Mouse (Mus musculus) monocyte, adult 59 days (primary cell): ENCODE measurements around the gene Cdkl3. TPM values are rescaled to one million over a fixed set of nuclear protein-coding genes. Genes with fewer than 3 reads are reported as not detected.

Experiments used
- total RNA-seq, 2 experiments: library from RNA; stranded (reverse); gene quantifications; one replicate each; pipeline ENCODE4 v1.2.4; 2023

Cdkl3 gene
- total RNA-seq, result 1 to 10 TPM; 1.5 to 1.9 TPM

DNA sequence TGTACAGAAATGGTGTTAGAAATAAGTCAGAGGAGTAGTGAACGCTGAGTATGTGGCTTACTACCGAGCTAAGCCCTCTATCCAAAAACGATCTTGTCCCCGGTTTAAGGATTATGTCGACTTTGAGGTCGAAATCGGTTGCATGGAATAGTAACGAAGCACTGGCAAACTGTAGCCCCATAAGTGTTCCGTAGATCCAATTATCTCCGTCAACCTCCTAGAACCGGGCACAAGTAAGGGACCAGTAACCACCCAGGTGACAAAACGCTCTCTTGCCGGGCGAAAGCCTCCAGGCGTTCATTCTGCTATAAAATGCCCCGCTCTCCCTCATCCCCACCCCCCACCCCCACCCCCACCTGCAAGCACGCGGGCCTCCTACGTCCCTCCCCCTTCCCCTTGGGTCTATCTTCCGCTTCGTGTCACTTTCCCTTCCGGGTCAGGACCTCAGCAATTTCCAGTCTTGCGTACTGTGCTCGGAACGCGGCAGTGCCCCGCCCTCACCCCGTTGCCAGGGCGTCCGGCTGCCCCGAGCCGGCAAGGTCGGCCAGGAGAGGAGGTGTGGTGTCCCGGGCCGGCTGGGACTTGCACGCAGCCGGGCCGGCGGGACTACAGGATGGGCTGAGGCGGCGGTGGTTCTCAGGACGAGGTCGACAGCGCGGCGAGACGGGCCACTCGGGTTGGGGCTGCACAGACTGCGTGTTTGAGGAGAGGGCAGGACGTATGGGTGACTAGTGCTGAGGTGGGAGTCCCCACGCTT, at the start of gene Cdkl3:
TSS of gene Cdkl3 (plus strand) at position 450 of the 757 bp plus-strand sequence.

GRCm38 (mm10) chr11:51967443-51968401, 36.3 kb upstream of the Cdkl3 start, which contains the start of gene Cdkn2aipnl:
TSS of gene Cdkn2aipnl (plus strand) at chr11:51967661.

DNA sequence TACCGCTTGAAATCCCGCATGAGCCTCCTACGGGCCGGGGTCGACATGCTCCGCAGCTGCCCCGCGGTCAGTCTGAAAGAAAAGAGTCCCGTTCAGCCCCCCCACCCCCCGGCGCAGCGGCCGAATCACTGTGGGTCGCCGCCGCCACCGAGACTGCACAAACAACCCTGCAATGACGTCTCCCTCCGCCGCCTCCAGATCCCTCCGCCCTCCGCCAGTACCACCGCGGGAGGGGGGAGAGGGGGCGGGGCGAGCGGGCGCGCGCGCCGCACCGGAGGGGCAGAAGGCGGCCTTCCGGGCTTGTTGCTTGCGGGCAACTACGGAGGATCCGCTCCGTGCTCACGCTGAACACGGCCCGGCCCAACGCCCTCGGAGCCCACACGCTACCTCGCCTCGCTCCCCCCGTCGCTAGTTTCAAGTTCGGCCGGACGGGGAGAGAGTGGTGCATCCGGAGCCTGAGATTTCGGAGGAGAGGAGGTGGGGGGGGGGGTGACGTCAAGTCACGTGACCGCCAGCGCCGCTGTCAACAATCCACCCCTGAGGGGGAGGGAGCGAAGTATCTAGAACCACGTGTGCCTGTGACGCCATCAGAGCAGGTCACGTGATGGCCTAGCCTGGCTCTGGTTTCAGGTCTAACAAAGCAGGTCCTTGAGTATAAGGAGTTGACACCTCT, 3.6 kb upstream of the Cdkl3 start, which contains the start of gene Ube2b:
TSS of gene Ube2b (minus strand) at position 473 of the 673 bp plus-strand sequence.

DNA sequence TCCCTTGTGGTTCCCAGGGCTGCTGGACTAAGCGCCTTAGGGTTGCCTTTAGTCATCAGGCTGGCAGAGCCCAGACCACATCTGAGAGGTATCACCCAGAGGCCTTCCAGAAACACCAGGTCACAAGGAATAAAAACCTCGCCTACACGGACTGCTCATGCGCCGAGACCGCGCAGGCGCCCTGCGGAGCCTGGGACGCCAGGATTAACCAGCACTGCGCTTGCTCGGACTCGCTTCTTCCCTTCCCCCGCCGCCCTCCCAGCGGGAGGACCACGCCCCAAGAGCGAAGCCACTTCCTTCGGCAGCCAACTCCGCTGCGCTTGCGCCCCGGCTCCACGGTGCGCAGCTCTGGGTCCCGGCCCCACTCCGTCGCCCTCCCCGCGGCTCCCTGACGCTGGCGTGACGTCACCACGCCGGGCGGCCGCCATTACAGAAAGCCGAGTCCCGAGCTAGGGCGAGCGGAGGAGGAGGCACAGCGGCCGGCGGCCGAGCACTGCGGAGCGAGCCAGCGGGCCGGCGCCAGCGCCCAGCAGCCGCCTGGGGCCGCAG, 94.5 kb downstream of the Cdkl3 start, which contains the start of gene Ppp2ca:
TSS of gene Ppp2ca (plus strand) at position 284 of the 549 bp plus-strand sequence.

Other genes starting within 250 kb of the Cdkl3 start
- 10 to 100 TPM; 38.5 to 43.5 TPM for gene Sec24a, start 240.6 kb upstream of the Cdkl3 start, total RNA-seq
- 10 to 100 TPM; 35.4 to 38.7 TPM for gene Sar1b, start 240.5 kb upstream of the Cdkl3 start, total RNA-seq
- gene Jade2, start 146.6 kb upstream of the Cdkl3 start, total RNA-seq, result 10 to 100 TPM; 18.6 to 21.0 TPM
- gene Cdkn2aipnl, start 36.6 kb upstream of the Cdkl3 start, total RNA-seq, result 10 to 100 TPM; 21.9 to 23.0 TPM
- 100 to 1,000 TPM; 137 to 152 TPM for gene Ube2b, start 3.5 kb upstream of the Cdkl3 start, total RNA-seq
- gene Ppp2ca, start 94.5 kb downstream of the Cdkl3 start, total RNA-seq, result 100 to 1,000 TPM; 172 to 185 TPM
- not detected for gene Olfr1373, start 141.3 kb downstream of the Cdkl3 start, total RNA-seq
- gene Olfr1371, start 209.8 kb downstream of the Cdkl3 start, total RNA-seq, result not detected
- gene Skp1a, start 227.8 kb downstream of the Cdkl3 start, total RNA-seq, result 10 to 100 TPM; 82.9 to 83.9 TPM